Mouse (Mus musculus) embryonic facial prominence, embryonic 10.5 days (tissue): ENCODE results near the gene Ube2q2. TPM values are rescaled to one million over a fixed set of nuclear protein-coding genes. Genes with fewer than 3 reads are reported as not detected.

Source experiments
- DNase-seq: peaks from one replicate; pipeline ENCODE4 v3.0.0-alpha.2; 2017; ENCODE audit warnings: low spot score
- H3K27ac ChIP-seq: fragments of 300-500 bp; sonication (generic); replicated peaks from 2 replicates; pipeline ENCODE4 v1.5.1; 2016; ENCODE audit warnings: mild to moderate bottlenecking
- H3K27me3 ChIP-seq: fragments of 300-500 bp; sonication (generic); replicated peaks from 2 replicates; pipeline ENCODE4 v1.6.1; 2016; ENCODE audit warnings: low read depth, mild to moderate bottlenecking; ENCODE audit not compliant: poor library complexity, severe bottlenecking
- H3K36me3 ChIP-seq: fragments of 300-500 bp; sonication (generic); replicated peaks from 2 replicates; pipeline ENCODE4 v1.6.1; 2016; ENCODE audit warnings: mild to moderate bottlenecking, moderate library complexity
- H3K4me1 ChIP-seq: fragments of 300-500 bp; sonication (generic); 2 replicates; pipeline ENCODE4 v1.6.1; 2016
- H3K4me3 ChIP-seq: fragments of 300-500 bp; sonication (generic); 2 replicates; pipeline ENCODE4 v1.5.1; 2016; ENCODE audit warnings: mild to moderate bottlenecking, moderate library complexity
- H3K9me3 ChIP-seq: fragments of 300-500 bp; sonication (generic); 2 replicates; pipeline ENCODE4 v1.6.1; 2016; ENCODE audit warnings: mild to moderate bottlenecking
- WGBS: fragments of 180-500 bp; shearing (Covaris S2); methylation state at CpG from one replicate; pipeline ENCODE4 v1.1.7; 2016; 5-methylcytosine and 5-hydroxymethylcytosine counted together
- polyA plus RNA-seq: library from polyadenylated mRNA; unstranded; fragments of >200 nt; fragmentation: Nextera tagmentation; extraction: Ambion mirVana; gene quantifications from 2 replicates; pipeline ENCODE4 v1.2.1, GENCODE M21; 2016

Gene Ube2q2
- polyA plus RNA-seq, 1 experiment from 2014 or later = 37.7 TPM

GRCm38 (mm10) chr9:55199348-55199747 is 50.7 kb downstream of the Ube2q2 start:
- H3K4me1 ChIP-seq = no peaks in the 10 kb centered on the region
- no peak overlapping the region for H3K27ac ChIP-seq
- no peak for DNase-seq
- peaks cover 67% of the 10 kb centered on the region for H3K36me3 ChIP-seq
- no peaks in the 10 kb centered on the region for H3K27me3 ChIP-seq
- no peak overlapping the region for H3K4me3 ChIP-seq
- WGBS = 81% methylated on average over 2 of the region's 2 CpGs
- no peaks in the 10 kb centered on the region for H3K9me3 ChIP-seq

- peaks cover 26% of the 10 kb centered on the region for H3K4me1 ChIP-seq
- H3K36me3 ChIP-seq = peaks cover 32% of the 10 kb centered on the region
- H3K27ac ChIP-seq = peak overlapping the region; percentile 95
- H3K4me3 ChIP-seq = peak overlapping the region; percentile 94
- DNase-seq = peak; percentile 10
- H3K27me3 ChIP-seq = no peaks in the 10 kb centered on the region
- no peaks in the 10 kb centered on the region for H3K9me3 ChIP-seq
- WGBS = under 1% methylated on average over 2 of the region's 2 CpGs
Measured at GRCm38 (mm10) chr9:55208458-55208789, 59.8 kb downstream of the Ube2q2 start.

- WGBS = under 1% methylated on average over 65 of the region's 65 CpGs
- Histone ChIP-seq H3K4me3 (peak within 1 kb of the TSS; percentile 94), H3K27me3 (no peaks in the 10 kb centered on the region), H3K36me3 (peaks cover 35% of the 10 kb centered on the region), H3K4me1 (peaks cover 26% of the 10 kb centered on the region), H3K27ac (peak within 1 kb of the TSS; percentile 95), H3K9me3 (no peaks in the 10 kb centered on the region)
- DNase-seq = peak; percentile 93
Measured at GRCm38 (mm10) chr9:55208790-55209481, 60.3 kb downstream of the Ube2q2 start, which contains the start of gene Fbxo22. Gene Fbxo22 (plus strand): TSS chr9:55208925.

GRCm38 (mm10) chr9:55211611-55212010 is 63.0 kb downstream of the Ube2q2 start:
- peaks cover 50% of the 10 kb centered on the region for H3K36me3 ChIP-seq
- H3K4me3 ChIP-seq = no peak overlapping the region
- no peak overlapping the region for H3K27ac ChIP-seq
- H3K9me3 ChIP-seq = no peaks in the 10 kb centered on the region
- DNase-seq = no peak
- H3K27me3 ChIP-seq = no peaks in the 10 kb centered on the region
- WGBS = 92% methylated on average over 4 of the region's 4 CpGs
- H3K4me1 ChIP-seq = peaks cover 26% of the 10 kb centered on the region

GRCm38 (mm10) chr9:55213396-55213795 is 64.7 kb downstream of the Ube2q2 start:
- peaks cover 23% of the 10 kb centered on the region for H3K4me1 ChIP-seq
- no peaks in the 10 kb centered on the region for H3K9me3 ChIP-seq
- H3K27ac ChIP-seq = no peak overlapping the region
- 93% methylated on average over 1 of the region's 1 CpGs for WGBS
- H3K4me3 ChIP-seq = no peak overlapping the region
- DNase-seq = no peak
- no peaks in the 10 kb centered on the region for H3K27me3 ChIP-seq
- peaks cover 67% of the 10 kb centered on the region for H3K36me3 ChIP-seq

DNA sequence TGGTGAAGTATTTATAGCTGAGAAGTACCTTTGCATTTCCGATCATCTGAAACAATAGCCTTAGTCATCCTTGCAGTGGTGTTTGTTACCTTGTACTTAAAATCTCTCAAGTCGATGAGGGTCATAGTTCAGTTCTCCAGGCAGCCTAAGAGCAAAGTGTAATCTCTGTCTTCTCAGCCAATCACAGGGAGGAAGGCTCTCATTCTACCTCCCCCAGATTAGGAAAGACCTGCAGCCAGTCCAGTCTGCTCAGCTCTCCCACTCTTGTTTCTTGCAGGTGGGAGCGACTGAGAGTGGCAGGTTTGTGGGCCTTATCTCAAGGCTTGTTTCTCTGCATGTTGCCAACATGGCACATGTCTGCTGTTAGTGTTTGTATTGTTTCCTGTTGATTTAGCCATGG is 66.4 kb downstream of the Ube2q2 start:
- no peak for DNase-seq
- peaks cover 84% of the 10 kb centered on the region for H3K36me3 ChIP-seq
- no peaks in the 10 kb centered on the region for H3K27me3 ChIP-seq
- H3K4me3 ChIP-seq = no peak overlapping the region
- 89% methylated on average over 3 of the region's 3 CpGs for WGBS
- H3K4me1 ChIP-seq = peaks cover 10% of the 10 kb centered on the region
- H3K27ac ChIP-seq = no peak overlapping the region
- no peaks in the 10 kb centered on the region for H3K9me3 ChIP-seq

DNA sequence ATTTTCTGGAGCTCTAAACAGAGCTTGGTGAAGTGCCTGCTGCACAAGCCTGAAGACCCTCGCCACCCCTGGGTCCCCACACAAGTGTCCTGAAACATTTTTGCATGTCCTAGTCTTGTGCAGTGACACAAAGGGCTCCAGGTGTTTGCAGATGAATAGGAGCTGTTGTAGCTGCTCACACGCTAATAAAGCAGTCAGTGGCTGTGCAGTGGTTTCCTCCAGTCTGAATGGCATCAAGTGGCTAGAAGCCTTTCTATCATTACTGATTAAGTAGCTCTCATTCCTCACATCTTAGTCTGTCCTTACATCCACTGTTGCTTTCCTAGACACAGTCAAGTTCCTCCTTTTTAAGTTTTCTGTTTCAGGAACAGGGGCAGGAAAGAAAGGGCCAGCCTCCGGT is 67.0 kb downstream of the Ube2q2 start:
- Histone ChIP-seq H3K27ac (no peak overlapping the region), H3K27me3 (no peaks in the 10 kb centered on the region), H3K36me3 (peaks cover 87% of the 10 kb centered on the region), H3K4me3 (no peak overlapping the region), H3K9me3 (no peaks in the 10 kb centered on the region), H3K4me1 (peaks cover 4% of the 10 kb centered on the region)
- no peak for DNase-seq
- 87% methylated on average over 3 of the region's 3 CpGs for WGBS

DNA sequence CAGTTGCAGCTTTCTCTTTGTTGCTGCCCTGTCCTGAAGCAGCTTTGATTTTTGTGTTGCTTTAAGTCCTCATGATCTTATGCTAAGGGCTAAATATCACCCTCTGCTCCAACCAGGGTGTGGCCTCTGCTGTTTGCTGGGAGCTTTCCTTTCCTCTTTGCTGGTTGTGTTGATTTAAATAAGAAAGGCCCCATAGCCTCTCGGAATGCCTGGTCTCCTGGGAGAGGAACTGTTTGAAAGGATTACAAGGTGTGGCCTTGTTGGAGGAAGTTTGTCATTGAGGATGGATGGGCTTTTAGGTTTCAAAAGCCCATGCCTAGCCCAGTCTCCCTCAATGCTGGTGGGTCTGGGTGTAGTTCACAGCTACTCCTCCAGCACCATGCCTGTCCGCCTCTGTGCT is 67.4 kb downstream of the Ube2q2 start:
- Histone ChIP-seq H3K4me1 (peaks cover 3% of the 10 kb centered on the region), H3K9me3 (no peaks in the 10 kb centered on the region), H3K36me3 (peaks cover 91% of the 10 kb centered on the region), H3K27me3 (no peaks in the 10 kb centered on the region), H3K27ac (no peak overlapping the region), H3K4me3 (no peak overlapping the region)
- 82% methylated on average over 2 of the region's 2 CpGs for WGBS
- DNase-seq = no peak

GRCm38 (mm10) chr9:55217381-55217780 is 68.7 kb downstream of the Ube2q2 start:
- H3K27me3 ChIP-seq = no peaks in the 10 kb centered on the region
- no peak for DNase-seq
- H3K4me1 ChIP-seq = no peaks in the 10 kb centered on the region
- 94% methylated on average over 3 of the region's 3 CpGs for WGBS
- no peaks in the 10 kb centered on the region for H3K9me3 ChIP-seq
- no peak overlapping the region for H3K27ac ChIP-seq
- H3K36me3 ChIP-seq = peaks cover 96% of the 10 kb centered on the region
- H3K4me3 ChIP-seq = no peak overlapping the region

- no peak for DNase-seq
- 86% methylated on average over 7 of the region's 7 CpGs for WGBS
Measured at GRCm38 (mm10) chr9:55225165-55225737, 76.6 kb downstream of the Ube2q2 start.

DNA sequence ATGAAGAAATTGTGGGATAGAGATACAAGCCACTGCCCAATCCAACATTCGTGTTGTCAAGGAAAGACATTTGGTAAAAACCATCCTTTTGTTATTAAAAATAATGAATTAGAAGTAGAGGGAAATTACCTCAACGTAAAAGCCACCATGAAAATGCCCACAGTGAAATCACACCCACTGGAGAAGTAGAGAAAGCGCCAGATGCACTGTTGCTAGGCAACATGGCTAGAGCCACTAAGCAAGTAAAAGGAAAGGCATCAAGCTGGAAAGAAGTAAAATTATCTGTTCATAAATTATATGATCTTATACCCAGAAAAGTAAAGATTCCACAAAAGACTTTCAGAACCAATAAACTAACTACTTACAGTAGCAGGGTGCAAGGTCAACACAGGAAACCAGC is 77.6 kb downstream of the Ube2q2 start:
- peaks cover 55% of the 10 kb centered on the region for H3K36me3 ChIP-seq
- H3K27ac ChIP-seq = no peak overlapping the region
- 90% methylated on average over 3 of the region's 3 CpGs for whole genome bisulfite sequencing
- H3K4me3 ChIP-seq = no peak overlapping the region
- no peaks in the 10 kb centered on the region for H3K9me3 ChIP-seq
- no peaks in the 10 kb centered on the region for H3K4me1 ChIP-seq
- H3K27me3 ChIP-seq = no peaks in the 10 kb centered on the region
- no peak for DNase-seq

More at GRCm38 (mm10) chr9:55225165-55225737, 76.6 kb downstream of the Ube2q2 start:
- Histone ChIP-seq H3K27ac (no peak overlapping the region), H3K4me3 (no peak overlapping the region), H3K36me3 (peaks cover 65% of the 10 kb centered on the region), H3K27me3 (no peaks in the 10 kb centered on the region), H3K9me3 (no peaks in the 10 kb centered on the region), H3K4me1 (no peaks in the 10 kb centered on the region)

DNA sequence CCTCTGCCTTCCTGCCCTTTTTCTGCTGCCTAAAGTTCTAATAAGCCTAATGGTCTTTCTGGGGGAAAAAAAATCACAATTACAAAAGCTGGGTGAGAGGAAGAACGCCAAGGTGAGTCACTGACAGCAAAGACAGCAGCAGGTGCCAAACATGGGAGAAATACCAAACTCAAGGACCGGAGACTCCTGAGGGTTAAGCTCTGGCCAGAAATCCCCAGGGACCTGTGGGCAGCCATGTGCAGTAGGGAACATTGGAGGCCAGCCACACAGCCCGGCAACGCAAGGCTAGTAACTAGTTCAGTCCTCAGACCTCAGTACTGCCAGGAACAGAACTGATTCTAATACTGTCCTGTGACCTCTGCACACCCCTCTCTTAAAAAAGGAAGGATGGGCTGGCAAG is 79.5 kb downstream of the Ube2q2 start:
- no peaks in the 10 kb centered on the region for H3K4me1 ChIP-seq
- H3K27ac ChIP-seq = no peak overlapping the region
- no peaks in the 10 kb centered on the region for H3K9me3 ChIP-seq
- WGBS = 91% methylated on average over 4 of the region's 4 CpGs
- no peak for DNase-seq
- H3K4me3 ChIP-seq = no peak overlapping the region
- H3K27me3 ChIP-seq = no peaks in the 10 kb centered on the region
- H3K36me3 ChIP-seq = peaks cover 36% of the 10 kb centered on the region

DNA sequence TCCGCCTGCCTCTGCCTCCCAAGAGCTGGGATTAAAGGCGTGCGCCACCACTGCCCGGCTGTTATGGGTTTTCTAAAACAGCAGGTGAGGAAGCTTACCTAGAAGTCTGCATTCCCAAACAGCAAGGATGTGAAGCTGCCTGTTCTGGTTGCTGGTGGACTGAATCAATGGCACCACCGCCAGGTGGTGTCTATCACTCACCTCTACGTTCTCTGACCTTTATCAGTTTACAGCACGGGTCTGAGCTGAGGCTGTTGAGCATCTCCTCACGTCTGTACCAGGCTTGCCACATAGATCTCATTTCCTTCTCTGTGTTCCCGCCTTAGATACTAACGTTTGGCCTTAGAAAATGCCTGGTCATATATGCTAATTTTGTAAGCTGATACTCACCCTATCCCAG is 80.4 kb downstream of the Ube2q2 start:
- no peaks in the 10 kb centered on the region for H3K4me1 ChIP-seq
- 67% methylated on average over 10 of the region's 10 CpGs for WGBS
- H3K9me3 ChIP-seq = no peaks in the 10 kb centered on the region
- no peaks in the 10 kb centered on the region for H3K27me3 ChIP-seq
- H3K36me3 ChIP-seq = peaks cover 27% of the 10 kb centered on the region
- no peak overlapping the region for H3K27ac ChIP-seq
- H3K4me3 ChIP-seq = no peak overlapping the region
- no peak for DNase-seq
